Mouse (Mus musculus): ENCODE measurements around the gene Rbfox3.

DNA sequence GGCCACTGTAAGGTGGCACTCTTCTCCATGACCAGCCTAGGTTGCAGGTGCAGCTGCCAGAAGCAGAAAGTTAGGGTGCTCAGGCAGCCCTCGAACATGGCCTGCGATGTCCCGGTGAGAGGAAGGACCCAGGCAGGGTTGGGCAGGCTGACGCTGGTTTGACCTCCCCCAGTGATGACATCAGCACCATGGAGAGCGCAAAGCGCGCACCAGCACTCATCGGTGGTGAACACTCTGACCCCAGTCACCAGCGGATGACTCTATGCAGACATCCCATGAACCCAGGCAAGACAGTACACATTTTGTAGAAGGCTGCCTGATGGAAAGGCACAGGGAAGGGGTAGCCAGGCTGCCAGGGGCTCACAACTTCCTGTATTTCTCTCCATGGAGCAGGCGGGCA is 308.3 kb downstream of the Rbfox3 start:
- TF ChIP-seq POLR2A (IDR thresholded peaks at IDR 0.05; ENCODE audit: extremely low read depth, insufficient read depth, low read length) (no peak), CTCF (IDR thresholded peaks at IDR 0.05; ENCODE audit: extremely low read depth, insufficient read depth, low read length) (no peak)
